In the genomic region with DNA sequence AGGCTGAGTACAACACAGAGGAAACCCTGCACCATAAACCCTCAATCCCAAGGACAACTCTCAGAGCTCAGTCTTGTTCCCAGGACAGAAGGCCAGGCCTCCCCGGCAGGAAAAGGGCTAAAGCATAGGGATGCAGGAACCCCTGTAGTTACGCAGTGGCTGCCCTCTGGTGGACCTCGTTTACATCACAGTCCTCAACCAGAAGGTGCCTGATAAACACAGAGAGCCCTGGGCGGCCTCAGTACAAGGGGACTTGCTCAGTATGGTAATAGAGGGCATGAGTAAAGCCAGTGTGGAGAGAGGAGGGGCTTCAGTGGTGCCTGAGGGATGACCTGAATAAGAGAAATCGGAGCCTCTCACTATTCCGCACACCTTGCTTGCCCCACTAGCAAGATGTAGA, we compare ENCODE assay signal across 12 mouse cellular contexts. TPM values are rescaled to one million over a fixed set of nuclear protein-coding genes. Genes with fewer than 3 reads are reported as not detected.
A peak's percentile ranks its signal among the peaks of the same experiment; 100 is the strongest.
DNase-seq lines count a peak whose midpoint lies in the region; ATAC-seq and TF ChIP-seq lines count a peak whose summit lies in the region.
"Had no signal": no experiment of that assay in that cellular context is flagged by ENCODE, and none has a peak within 500 bp of the region (broad histone marks: within the 10 kb centered on the region; RNA-seq: fewer than 3 reads in every experiment).

No protein-coding gene starts in this region.

- no peak for TF ChIP-seq POLR2A in brain, embryonic 14.5 days (IDR thresholded peaks at IDR 0.05; ENCODE audit: borderline replicate concordance, extremely low read depth, insufficient read depth, insufficient read length, poor library complexity, severe bottlenecking)

- no peak overlapping the region for H3K27ac ChIP-seq in limb, embryonic 11.5 days (replicated peaks; ENCODE audit: low read depth, low read length)
- H3K27ac ChIP-seq: liver, embryonic 13.5 days had no signal

- no peak overlapping the region for H3K4me2 ChIP-seq in limb, embryonic 11.5 days (ENCODE audit: low read depth, severe bottlenecking)
- H3K4me2 ChIP-seq: liver, embryonic 13.5 days had no signal

- 52% methylated on average over 6 of the region's 6 CpGs for WGBS in limb, embryonic 11.5 days

- ATAC-seq in limb, embryonic 11.5 days (ENCODE audit: insufficient number of reproducible peaks, low FRiP score, low TSS enrichment, low read depth) = 0 out of 2 replicates have a peak, but pooled peaks have one; percentile 26
- no peak for ATAC-seq in megakaryocyte-erythroid progenitor cell, adult 5-6 weeks (replicated peaks; ENCODE audit: low FRiP score, low TSS enrichment, poor library complexity, severe bottlenecking)

- TF ChIP-seq CTCF in brain, embryonic 14.5 days (IDR thresholded peaks at IDR 0.05; ENCODE audit: borderline replicate concordance, extremely low read depth, insufficient read depth, insufficient read length) = peak; percentile 49; the same call in 1 of the 2 replicates

- no peak overlapping the region for H3K9ac ChIP-seq in limb, embryonic 11.5 days (ENCODE audit: low read length)
- H3K9ac ChIP-seq: liver, embryonic 13.5 days had no signal

- H3K36me3 ChIP-seq in limb, embryonic 11.5 days (ENCODE audit: control insufficient read depth, insufficient read depth, low read length) = peaks cover 6% of the 10 kb centered on the region

- H3K9me3 ChIP-seq in limb, embryonic 11.5 days (ENCODE audit: control insufficient read depth, low read length) = no peaks in the 10 kb centered on the region

- H3K4me3 ChIP-seq in limb, embryonic 11.5 days (ENCODE audit: low read depth, low read length) = no peak overlapping the region
- H3K4me3 ChIP-seq: liver, embryonic 13.5 days had no signal

- DNase-seq in adrenal gland, postnatal 10 days = peak; percentile 39
- no peak for DNase-seq in adrenal gland, adult 18-20 months (ENCODE audit: low spot score in 2 of 2)
- peak; percentile 55 to 59 for DNase-seq in kidney, postnatal 4 days
- no peak for DNase-seq in kidney, postnatal 14 days
- peak; percentile 41 for DNase-seq in brain, embryonic 14.5 days (ENCODE audit: low read depth)
- peak; percentile 32 for DNase-seq in limb, embryonic 11.5 days (ENCODE audit: low spot score)
- DNase-seq in testis, postnatal 14 days (ENCODE audit: low spot score) = no peak
- DNase-seq: adrenal gland, adult 8-10 months; heart, postnatal 36 days; liver, embryonic 13.5 days; thymus, adult 18-20 months had no signal

- no peaks in the 10 kb centered on the region for H3K4me1 ChIP-seq in limb, embryonic 11.5 days (ENCODE audit: control insufficient read depth, insufficient read depth, low read length)

- H3K27me3 ChIP-seq in limb, embryonic 11.5 days (ENCODE audit: control insufficient read depth, insufficient read depth, low read length) = no peaks in the 10 kb centered on the region
- H3K27me3 ChIP-seq: liver, embryonic 13.5 days had no signal

RNA-seq across cellular contexts. Expression of a gene that starts 13.8 kb away (rescaled TPM):
- total RNA-seq in adrenal gland, postnatal 10 days (2021) = 10 to 100 TPM; 43.2 to 44.6 TPM
- 10 to 100 TPM; 69.6 to 72.9 TPM for total RNA-seq in adrenal gland, adult 18-20 months (2021)
- 41.2 and 42.7 TPM in 2 replicates for polyA plus RNA-seq in brain, embryonic 14.5 days (2012; rRNA removed)
- polyA plus RNA-seq in limb, embryonic 11.5 days (2014; fragmentation: Nextera tagmentation; extraction: Ambion mirVana) = 22.5 and 26.0 TPM in 2 replicates
- total RNA-seq in megakaryocyte-erythroid progenitor cell, adult 5-6 weeks (2014; fragmentation: Nextera tagmentation) = 9.5 and 30.7 TPM in 2 replicates
- total RNA-seq in megakaryocyte-erythroid progenitor cell, adult 5-6 weeks (2017) = 12.4 and 14.5 TPM in 2 replicates

RNA-seq across cellular contexts. Expression of a gene that starts 16.1 kb away (rescaled TPM):
- total RNA-seq in adrenal gland, postnatal 10 days (2021) = 10 to 100 TPM; 45.5 to 67.3 TPM
- 10 to 100 TPM; 66.6 to 78.6 TPM for total RNA-seq in adrenal gland, adult 18-20 months (2021)
- 36.0 and 52.4 TPM in 2 replicates for polyA plus RNA-seq in brain, embryonic 14.5 days (2012; rRNA removed)
- 36.7 and 40.5 TPM in 2 replicates for polyA plus RNA-seq in limb, embryonic 11.5 days (2014; fragmentation: Nextera tagmentation; extraction: Ambion mirVana)
- total RNA-seq in megakaryocyte-erythroid progenitor cell, adult 5-6 weeks (2014; fragmentation: Nextera tagmentation) = 37.3 and 45.8 TPM in 2 replicates
- 7.6 and 14.6 TPM in 2 replicates for total RNA-seq in megakaryocyte-erythroid progenitor cell, adult 5-6 weeks (2017)

RNA-seq across cellular contexts. Expression of a gene that starts 58.4 kb away (rescaled TPM):
- total RNA-seq in adrenal gland, postnatal 10 days (2021) = not detected
- total RNA-seq in adrenal gland, adult 18-20 months (2021) = 1 to 10 TPM in 1 of 2 experiments, under 1 TPM in 1; 0.46 to 1.9 TPM
- polyA plus RNA-seq in brain, embryonic 14.5 days (2012; rRNA removed) = not detected in 2 replicates
- polyA plus RNA-seq in limb, embryonic 11.5 days (2014; fragmentation: Nextera tagmentation; extraction: Ambion mirVana) = not detected in 2 replicates
- total RNA-seq in megakaryocyte-erythroid progenitor cell, adult 5-6 weeks (2014; fragmentation: Nextera tagmentation) = not detected in 2 replicates
- not detected in 2 replicates for total RNA-seq in megakaryocyte-erythroid progenitor cell, adult 5-6 weeks (2017)
- total RNA-seq: heart, postnatal 36 days had no signal
- polyA plus RNA-seq: liver, embryonic 13.5 days had no signal

Comparison
In these comparisons a context has a peak if more than half of its experiments do, and no peak if none do; other contexts are left out.
1. DNase-seq: peak in adrenal gland, postnatal 10 days (single experiment), kidney, postnatal 4 days (2 of 2), brain, embryonic 14.5 days (single experiment) and limb, embryonic 11.5 days (single experiment); none in adrenal gland, adult 18-20 months (0 of 2), kidney, postnatal 14 days (single experiment) and testis, postnatal 14 days (single experiment).